Mouse (Mus musculus): ENCODE measurements around the gene Rgs1. TPM values are rescaled to one million over a fixed set of nuclear protein-coding genes. Genes with fewer than 3 reads are reported as not detected.

The Rgs1 gene
- polyA plus RNA-seq, 1 experiment, result not detected

GRCm38 (mm10) chr1:144197684-144198083 is 51.4 kb downstream of the Rgs1 start:
- Histone ChIP-seq H3K4me1 (ENCODE audit: control insufficient read depth, insufficient read depth, low read length) (no peaks in the 10 kb centered on the region), H3K27ac (ENCODE audit: control insufficient read depth, insufficient read depth, low read depth, low read length) (no peak overlapping the region), H3K27me3 (ENCODE audit: control insufficient read depth, insufficient read depth, low read length) (no peaks in the 10 kb centered on the region), H3K36me3 (ENCODE audit: control insufficient read depth, insufficient read depth, low read length) (no peaks in the 10 kb centered on the region), H3K4me3 (ENCODE audit: control insufficient read depth, low read depth, low read length) (no peak overlapping the region)
- TF ChIP-seq POLR2A (IDR thresholded peaks at IDR 0.05; ENCODE audit: control insufficient read depth, low read depth, low read length) (no peak), CTCF (IDR thresholded peaks at IDR 0.05; ENCODE audit: control insufficient read depth, insufficient read depth, insufficient replicate concordance, low read depth, low read length) (no peak)

Other genes starting within 250 kb of the Rgs1 start
- gene Rgs2, start 245.1 kb downstream of the Rgs1 start, polyA plus RNA-seq (2012; rRNA removed), result 2.1 and 2.8 TPM in 2 replicates
- gene Rgs13, start 71.9 kb downstream of the Rgs1 start, polyA plus RNA-seq (2012; rRNA removed), result not detected in 2 replicates